ENCODE assay signal across 21 mouse cellular contexts in the genomic region with DNA sequence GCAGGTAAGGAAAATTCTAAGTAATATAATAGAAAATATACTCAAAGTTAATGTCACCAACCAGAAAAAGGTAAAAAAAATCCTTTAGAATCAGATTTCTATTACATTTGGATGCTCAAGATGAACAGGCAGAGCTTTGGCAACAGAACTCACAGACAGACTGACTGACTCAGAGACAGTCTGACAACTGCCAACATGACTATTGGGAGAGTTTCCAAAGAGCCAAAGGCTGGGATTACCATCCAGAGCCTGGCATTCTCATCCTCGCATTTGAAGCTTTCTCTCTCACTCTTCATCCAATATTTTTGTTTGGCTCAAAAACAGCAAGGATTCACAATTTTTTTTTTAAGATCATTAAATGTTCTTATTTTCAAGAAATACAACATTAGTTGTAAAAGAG.
DNase-seq lines count a peak whose midpoint lies in the region; ATAC-seq and TF ChIP-seq lines count a peak whose summit lies in the region.
"Had no signal": no experiment of that assay in that cellular context is flagged by ENCODE, and none has a peak within 500 bp of the region (broad histone marks: within the 10 kb centered on the region; RNA-seq: fewer than 3 reads in every experiment).

No protein-coding gene starts in this region.

- no peaks in the 10 kb centered on the region for H3K79me2 ChIP-seq in liver, adult 2 months (ENCODE audit: control insufficient read depth, insufficient read depth, low read length)

- TF ChIP-seq POLR2A in liver, adult 2 months (IDR thresholded peaks at IDR 0.05; ENCODE audit: extremely low read depth, insufficient read depth, low read length) = no peak

- H3K27me3 ChIP-seq in liver, adult 2 months (ENCODE audit: control insufficient read depth, insufficient read depth, low read length) = no peaks in the 10 kb centered on the region
- H3K27me3 ChIP-seq in liver, embryonic 12.5 days (replicated peaks) = no peaks in the 10 kb centered on the region
- H3K27me3 ChIP-seq in midbrain, embryonic 16.5 days (ENCODE audit: control insufficient read depth, insufficient read depth, low read depth, low read length) = no peaks in the 10 kb centered on the region
- H3K27me3 ChIP-seq in heart, embryonic 10.5 days (ENCODE audit: insufficient read depth, poor library complexity, severe bottlenecking) = no peaks in the 10 kb centered on the region
- H3K27me3 ChIP-seq: embryonic facial prominence, embryonic 15.5 days; heart, embryonic 12.5 days; hindbrain, embryonic 15.5 days; intestine, embryonic 15.5 days; liver, embryonic 13.5 days; lung, embryonic 15.5 days; neural tube, embryonic 12.5 days had no signal

- no peaks in the 10 kb centered on the region for H3K36me3 ChIP-seq in liver, adult 2 months (ENCODE audit: control insufficient read depth, insufficient read depth, low read length)
- no peaks in the 10 kb centered on the region for H3K36me3 ChIP-seq in liver, embryonic 12.5 days
- H3K36me3 ChIP-seq in midbrain, embryonic 16.5 days (ENCODE audit: control insufficient read depth, insufficient read depth, low read length) = no peaks in the 10 kb centered on the region
- H3K36me3 ChIP-seq in heart, embryonic 10.5 days = no peaks in the 10 kb centered on the region
- H3K36me3 ChIP-seq: embryonic facial prominence, embryonic 15.5 days; heart, embryonic 12.5 days; hindbrain, embryonic 15.5 days; intestine, embryonic 15.5 days; liver, embryonic 13.5 days; lung, embryonic 15.5 days; midbrain, embryonic 10.5 days; neural tube, embryonic 12.5 days had no signal

- H3K9me3 ChIP-seq in liver, embryonic 12.5 days (replicated peaks) = no peaks in the 10 kb centered on the region
- H3K9me3 ChIP-seq in midbrain, embryonic 16.5 days (replicated peaks; ENCODE audit: control insufficient read depth, low read length, poor library complexity, severe bottlenecking) = no peaks in the 10 kb centered on the region
- H3K9me3 ChIP-seq in heart, embryonic 10.5 days = no peaks in the 10 kb centered on the region
- H3K9me3 ChIP-seq: embryonic facial prominence, embryonic 15.5 days; heart, embryonic 12.5 days; hindbrain, embryonic 15.5 days; intestine, embryonic 15.5 days; liver, embryonic 13.5 days; lung, embryonic 15.5 days; midbrain, embryonic 10.5 days; neural tube, embryonic 12.5 days had no signal

- ATAC-seq in liver, embryonic 12.5 days = no peak
- no peak for ATAC-seq in midbrain, embryonic 16.5 days
- ATAC-seq: CD4-positive, CD25-positive, alpha-beta regulatory T cell, adult 4 months; intestine, embryonic 15.5 days had no signal

- peak; percentile 4 for DNase-seq in cerebellum, adult 9-10 months
- no peak for DNase-seq in cerebellum, adult 8-10 months
- DNase-seq in liver, adult 2 months (ENCODE audit: extremely low read depth, low read depth, low spot score) = peak; percentile 39
- peak; percentile 26 for DNase-seq in layer of hippocampus, adult 9-10 months (ENCODE audit: low spot score)
- no peak for DNase-seq in gastrocnemius, adult 18-20 months (ENCODE audit: low spot score)
- DNase-seq in heart, embryonic 10.5 days (ENCODE audit: low spot score) = no peak
- DNase-seq: gastrocnemius, adult 2 months; heart, postnatal 36 days; liver, embryonic 13.5 days; right cerebral cortex, postnatal 4 days had no signal

- no peak for TF ChIP-seq CTCF in liver, adult 2 months (IDR thresholded peaks at IDR 0.05; ENCODE audit: low read depth, low read length)

- no peak overlapping the region for H3K27ac ChIP-seq in liver, adult 2 months (replicated peaks; ENCODE audit: insufficient read depth, low read depth, low read length)
- no peak overlapping the region for H3K27ac ChIP-seq in liver, embryonic 12.5 days
- no peak overlapping the region for H3K27ac ChIP-seq in midbrain, embryonic 16.5 days (ENCODE audit: low read length)
- H3K27ac ChIP-seq in heart, embryonic 10.5 days = no peak overlapping the region
- H3K27ac ChIP-seq: embryonic facial prominence, embryonic 15.5 days; gastrocnemius, adult 2 months; hindbrain, embryonic 15.5 days; intestine, embryonic 15.5 days; liver, embryonic 13.5 days; lung, embryonic 15.5 days; macrophage; midbrain, embryonic 10.5 days; neural tube, embryonic 12.5 days had no signal

- H3K4me1 ChIP-seq in liver, adult 2 months (ENCODE audit: control insufficient read depth, insufficient read depth, low read length) = no peaks in the 10 kb centered on the region
- no peaks in the 10 kb centered on the region for H3K4me1 ChIP-seq in liver, embryonic 12.5 days
- H3K4me1 ChIP-seq in midbrain, embryonic 16.5 days (ENCODE audit: control insufficient read depth, insufficient read depth, low read length) = no peaks in the 10 kb centered on the region
- 0 out of 2 replicates have a peak, but pooled peaks cover 2% of the 10 kb centered on the region for H3K4me1 ChIP-seq in heart, embryonic 10.5 days
- H3K4me1 ChIP-seq: embryonic facial prominence, embryonic 15.5 days; heart, embryonic 12.5 days; hindbrain, embryonic 15.5 days; intestine, embryonic 15.5 days; liver, embryonic 13.5 days; lung, embryonic 15.5 days; neural tube, embryonic 12.5 days had no signal

- no peak overlapping the region for H3K4me3 ChIP-seq in liver, adult 2 months (ENCODE audit: insufficient read depth, low read depth, low read length)
- H3K4me3 ChIP-seq in liver, embryonic 12.5 days = no peak overlapping the region
- no peak overlapping the region for H3K4me3 ChIP-seq in midbrain, embryonic 16.5 days (ENCODE audit: low read depth, low read length)
- no peak overlapping the region for H3K4me3 ChIP-seq in heart, embryonic 10.5 days
- H3K4me3 ChIP-seq: embryonic facial prominence, embryonic 15.5 days; gastrocnemius, adult 2 months; heart, embryonic 12.5 days; hindbrain, embryonic 15.5 days; intestine, embryonic 15.5 days; liver, embryonic 13.5 days; lung, embryonic 15.5 days; midbrain, embryonic 10.5 days; neural tube, embryonic 12.5 days had no signal

- H3K4me2 ChIP-seq in liver, embryonic 12.5 days = no peak overlapping the region
- no peak overlapping the region for H3K4me2 ChIP-seq in midbrain, embryonic 16.5 days (ENCODE audit: low read length)
- H3K4me2 ChIP-seq: embryonic facial prominence, embryonic 15.5 days; heart, embryonic 12.5 days; hindbrain, embryonic 15.5 days; intestine, embryonic 15.5 days; liver, embryonic 13.5 days; lung, embryonic 15.5 days; neural tube, embryonic 12.5 days had no signal

- 38% methylated on average over 1 of the region's 1 CpGs for WGBS in liver, adult 2 months
- WGBS in liver, embryonic 12.5 days (ENCODE audit: insufficient replicate concordance) = 74% methylated on average over 1 of the region's 1 CpGs
- 92% methylated on average over 1 of the region's 1 CpGs for whole genome bisulfite sequencing in midbrain, embryonic 16.5 days
- WGBS in heart, embryonic 10.5 days = 95% methylated on average over 1 of the region's 1 CpGs

- H3K9ac ChIP-seq in liver, adult 2 months (ENCODE audit: low read depth, low read length) = no peak overlapping the region
- no peak overlapping the region for H3K9ac ChIP-seq in liver, embryonic 12.5 days
- no peak overlapping the region for H3K9ac ChIP-seq in midbrain, embryonic 16.5 days (ENCODE audit: low read depth, low read length)
- H3K9ac ChIP-seq: embryonic facial prominence, embryonic 15.5 days; heart, embryonic 12.5 days; hindbrain, embryonic 15.5 days; intestine, embryonic 15.5 days; liver, embryonic 13.5 days; lung, embryonic 15.5 days; neural tube, embryonic 12.5 days had no signal

Comparison
In these comparisons a context has a peak if more than half of its experiments do, and no peak if none do; other contexts are left out.
1. DNase-seq: peak in cerebellum, adult 9-10 months (single experiment), liver, adult 2 months (single experiment) and layer of hippocampus, adult 9-10 months (single experiment); none in cerebellum, adult 8-10 months (single experiment), gastrocnemius, adult 18-20 months (single experiment) and heart, embryonic 10.5 days (single experiment).